Mouse (Mus musculus): ENCODE measurements around the gene Cort. TPM values are rescaled to one million over a fixed set of nuclear protein-coding genes. Genes with fewer than 3 reads are reported as not detected.

Cort gene
- polyA plus RNA-seq, 1 experiment from 2014 or later: 0.41 TPM

- WGBS: 95% methylated on average over 11 of the region's 11 CpGs
- Histone ChIP-seq H3K4me1 (replicated peaks; ENCODE audit: control insufficient read depth, insufficient read depth, low read length) (no peaks in the 10 kb centered on the region), H3K4me3 (replicated peaks; ENCODE audit: low read length) (no peak overlapping the region), H3K36me3 (replicated peaks; ENCODE audit: control insufficient read depth, insufficient read depth) (peaks cover 68% of the 10 kb centered on the region), H3K27me3 (ENCODE audit: control insufficient read depth, insufficient read depth, low read length) (no peaks in the 10 kb centered on the region), H3K4me2 (replicated peaks) (no peak overlapping the region), H3K9me3 (ENCODE audit: control insufficient read depth, low read length) (no peaks in the 10 kb centered on the region), H3K27ac (no peak overlapping the region), H3K9ac (no peak overlapping the region)
- no peak for DNase-seq (ENCODE audit: low spot score)
- no peak for ATAC-seq (ENCODE audit: low FRiP score)
These were observed 24.2 kb upstream of the Cort start for GRCm38 (mm10) chr4:149150721-149151120.

GRCm38 (mm10) chr4:149150256-149150655, 23.7 kb upstream of the Cort start:
- Histone ChIP-seq H3K27ac (no peak overlapping the region), H3K9me3 (ENCODE audit: control insufficient read depth, low read length) (no peaks in the 10 kb centered on the region), H3K27me3 (ENCODE audit: control insufficient read depth, insufficient read depth, low read length) (no peaks in the 10 kb centered on the region), H3K36me3 (replicated peaks; ENCODE audit: control insufficient read depth, insufficient read depth) (peaks cover 63% of the 10 kb centered on the region), H3K4me1 (replicated peaks; ENCODE audit: control insufficient read depth, insufficient read depth, low read length) (no peaks in the 10 kb centered on the region), H3K9ac (no peak overlapping the region), H3K4me3 (replicated peaks; ENCODE audit: low read length) (no peak overlapping the region), H3K4me2 (replicated peaks) (no peak overlapping the region)
- WGBS: 80% methylated on average over 11 of the region's 11 CpGs
- no peak for DNase-seq (ENCODE audit: low spot score)
- no peak for ATAC-seq (ENCODE audit: low FRiP score)

- no peaks in the 10 kb centered on the region for H3K9me3 ChIP-seq (ENCODE audit: control insufficient read depth, low read length)
- no peaks in the 10 kb centered on the region for H3K4me1 ChIP-seq (replicated peaks; ENCODE audit: control insufficient read depth, insufficient read depth, low read length)
- H3K27ac ChIP-seq: no peak overlapping the region
- WGBS: 81% methylated on average over 7 of the region's 7 CpGs
- no peak overlapping the region for H3K4me3 ChIP-seq (replicated peaks; ENCODE audit: low read length)
- peaks cover 57% of the 10 kb centered on the region for H3K36me3 ChIP-seq (replicated peaks; ENCODE audit: control insufficient read depth, insufficient read depth)
- DNase-seq (ENCODE audit: low spot score) (no peak), ATAC-seq (ENCODE audit: low FRiP score) (no peak)
- H3K9ac ChIP-seq: no peak overlapping the region
- no peaks in the 10 kb centered on the region for H3K27me3 ChIP-seq (ENCODE audit: control insufficient read depth, insufficient read depth, low read length)
- no peak overlapping the region for H3K4me2 ChIP-seq (replicated peaks)
These were observed 23.0 kb upstream of the Cort start for GRCm38 (mm10) chr4:149149611-149150010.

- H3K4me1 ChIP-seq (replicated peaks; ENCODE audit: control insufficient read depth, insufficient read depth, low read length): no peaks in the 10 kb centered on the region
- no peak overlapping the region for H3K4me3 ChIP-seq (replicated peaks; ENCODE audit: low read length)
- no peak overlapping the region for H3K27ac ChIP-seq
- H3K9ac ChIP-seq: no peak overlapping the region
- H3K4me2 ChIP-seq (replicated peaks): no peak overlapping the region
- 84% methylated on average over 9 of the region's 9 CpGs for WGBS
- H3K36me3 ChIP-seq (replicated peaks; ENCODE audit: control insufficient read depth, insufficient read depth): peaks cover 52% of the 10 kb centered on the region
- H3K9me3 ChIP-seq (ENCODE audit: control insufficient read depth, low read length): no peaks in the 10 kb centered on the region
- ATAC-seq (ENCODE audit: low FRiP score) (no peak), DNase-seq (ENCODE audit: low spot score) (no peak)
- no peaks in the 10 kb centered on the region for H3K27me3 ChIP-seq (ENCODE audit: control insufficient read depth, insufficient read depth, low read length)
These were observed 22.6 kb upstream of the Cort start for GRCm38 (mm10) chr4:149149196-149149595.

GRCm38 (mm10) chr4:149148084-149148483, 21.5 kb upstream of the Cort start:
- Histone ChIP-seq H3K27me3 (ENCODE audit: control insufficient read depth, insufficient read depth, low read length) (no peaks in the 10 kb centered on the region), H3K4me3 (replicated peaks; ENCODE audit: low read length) (no peak overlapping the region), H3K4me1 (replicated peaks; ENCODE audit: control insufficient read depth, insufficient read depth, low read length) (no peaks in the 10 kb centered on the region), H3K36me3 (replicated peaks; ENCODE audit: control insufficient read depth, insufficient read depth) (peaks cover 41% of the 10 kb centered on the region), H3K4me2 (replicated peaks) (no peak overlapping the region), H3K27ac (no peak overlapping the region), H3K9me3 (ENCODE audit: control insufficient read depth, low read length) (no peaks in the 10 kb centered on the region), H3K9ac (no peak overlapping the region)
- WGBS: 83% methylated on average over 4 of the region's 4 CpGs
- ATAC-seq (ENCODE audit: low FRiP score) (no peak), DNase-seq (ENCODE audit: low spot score) (no peak)

- 90% methylated on average over 7 of the region's 7 CpGs for WGBS
- Histone ChIP-seq H3K27ac (no peak overlapping the region), H3K27me3 (ENCODE audit: control insufficient read depth, insufficient read depth, low read length) (no peaks in the 10 kb centered on the region), H3K4me2 (replicated peaks) (no peak overlapping the region), H3K9ac (no peak overlapping the region), H3K9me3 (ENCODE audit: control insufficient read depth, low read length) (no peaks in the 10 kb centered on the region), H3K36me3 (replicated peaks; ENCODE audit: control insufficient read depth, insufficient read depth) (peaks cover 36% of the 10 kb centered on the region), H3K4me1 (replicated peaks; ENCODE audit: control insufficient read depth, insufficient read depth, low read length) (no peaks in the 10 kb centered on the region), H3K4me3 (replicated peaks; ENCODE audit: low read length) (no peak overlapping the region)
- no peak for ATAC-seq (ENCODE audit: low FRiP score)
- DNase-seq (ENCODE audit: low spot score): no peak
These were observed 21.0 kb upstream of the Cort start for GRCm38 (mm10) chr4:149147528-149147927.

- H3K36me3 ChIP-seq (replicated peaks; ENCODE audit: control insufficient read depth, insufficient read depth): peaks cover 12% of the 10 kb centered on the region
- H3K4me3 ChIP-seq (replicated peaks; ENCODE audit: low read length): no peak overlapping the region
- no peaks in the 10 kb centered on the region for H3K4me1 ChIP-seq (replicated peaks; ENCODE audit: control insufficient read depth, insufficient read depth, low read length)
- no peaks in the 10 kb centered on the region for H3K27me3 ChIP-seq (ENCODE audit: control insufficient read depth, insufficient read depth, low read length)
- H3K27ac ChIP-seq: no peak overlapping the region
- no peak for ATAC-seq (ENCODE audit: low FRiP score)
- DNase-seq (ENCODE audit: low spot score): no peak
- no peak overlapping the region for H3K4me2 ChIP-seq (replicated peaks)
- H3K9ac ChIP-seq: no peak overlapping the region
- 83% methylated on average over 4 of the region's 4 CpGs for WGBS
- no peaks in the 10 kb centered on the region for H3K9me3 ChIP-seq (ENCODE audit: control insufficient read depth, low read length)
These were observed 18.6 kb upstream of the Cort start for GRCm38 (mm10) chr4:149145151-149145550.

- 3% methylated on average over 3 of the region's 3 CpGs for WGBS
- peak overlapping the region; percentile 33; the same call in 1 of the 2 replicates for H3K27ac ChIP-seq
- ATAC-seq (ENCODE audit: low FRiP score): peak; percentile 81
- no peaks in the 10 kb centered on the region for H3K27me3 ChIP-seq (ENCODE audit: control insufficient read depth, insufficient read depth, low read length)
- H3K4me2 ChIP-seq (replicated peaks): no peak overlapping the region
- peak; percentile 92 for DNase-seq (ENCODE audit: low spot score)
- no peaks in the 10 kb centered on the region for H3K4me1 ChIP-seq (replicated peaks; ENCODE audit: control insufficient read depth, insufficient read depth, low read length)
- no peak overlapping the region for H3K4me3 ChIP-seq (replicated peaks; ENCODE audit: low read length)
- H3K36me3 ChIP-seq (replicated peaks; ENCODE audit: control insufficient read depth, insufficient read depth): peaks cover 5% of the 10 kb centered on the region; the same call in 1 of the 2 replicates
- no peak overlapping the region for H3K9ac ChIP-seq
- no peaks in the 10 kb centered on the region for H3K9me3 ChIP-seq (ENCODE audit: control insufficient read depth, low read length)
These were observed 17.9 kb upstream of the Cort start for GRCm38 (mm10) chr4:149144459-149144858.

GRCm38 (mm10) chr4:149143594-149143993, 17.0 kb upstream of the Cort start:
- H3K9ac ChIP-seq: no peak overlapping the region
- 29% methylated on average over 4 of the region's 4 CpGs for WGBS

GRCm38 (mm10) chr4:149138515-149138914, 12.0 kb upstream of the Cort start:
- no peak for ATAC-seq (ENCODE audit: low FRiP score)
- Histone ChIP-seq H3K9ac (no peak overlapping the region), H3K27ac (no peak overlapping the region), H3K4me1 (replicated peaks; ENCODE audit: control insufficient read depth, insufficient read depth, low read length) (0 out of 2 replicates have a peak, but pooled peaks cover 5% of the 10 kb centered on the region), H3K4me3 (replicated peaks; ENCODE audit: low read length) (no peak overlapping the region), H3K4me2 (replicated peaks) (no peak overlapping the region), H3K9me3 (ENCODE audit: control insufficient read depth, low read length) (no peaks in the 10 kb centered on the region), H3K27me3 (ENCODE audit: control insufficient read depth, insufficient read depth, low read length) (no peaks in the 10 kb centered on the region), H3K36me3 (replicated peaks; ENCODE audit: control insufficient read depth, insufficient read depth) (no peaks in the 10 kb centered on the region)
- 85% methylated on average over 8 of the region's 8 CpGs for WGBS
- no peak for DNase-seq (ENCODE audit: low spot score)

More at GRCm38 (mm10) chr4:149143594-149143993, 17.0 kb upstream of the Cort start:
- H3K4me1 ChIP-seq (replicated peaks; ENCODE audit: control insufficient read depth, insufficient read depth, low read length): no peaks in the 10 kb centered on the region
- H3K27ac ChIP-seq: no peak overlapping the region
- DNase-seq (ENCODE audit: low spot score) (no peak), ATAC-seq (ENCODE audit: low FRiP score) (no peak)
- no peak overlapping the region for H3K4me3 ChIP-seq (replicated peaks; ENCODE audit: low read length)
- no peaks in the 10 kb centered on the region for H3K9me3 ChIP-seq (ENCODE audit: control insufficient read depth, low read length)
- H3K4me2 ChIP-seq (replicated peaks): no peak overlapping the region
- no peaks in the 10 kb centered on the region for H3K27me3 ChIP-seq (ENCODE audit: control insufficient read depth, insufficient read depth, low read length)
- no peaks in the 10 kb centered on the region for H3K36me3 ChIP-seq (replicated peaks; ENCODE audit: control insufficient read depth, insufficient read depth)

All from hindbrain, embryonic 14.5 days (tissue).